Mouse (Mus musculus) CH12.LX (cell line): Measurements from ENCODE around the gene Slc25a38. TPM values are rescaled to one million over a fixed set of nuclear protein-coding genes. Genes with fewer than 3 reads are reported as not detected.

Experiments used
- DNase-seq: peaks from one replicate; pipeline ENCODE4 v3.0.0-alpha.2; 2013; ENCODE audit errors: extremely low read depth
- H3K27ac ChIP-seq: 2 replicates; pipeline ENCODE4 v1.5.1; 2012; ENCODE audit warnings: low read depth, mild to moderate bottlenecking, control low read depth, moderate library complexity; ENCODE audit not compliant: insufficient read depth
- H3K27me3 ChIP-seq: replicated peaks from 2 replicates; pipeline ENCODE3; 2012; ENCODE audit warnings: inconsistent platforms
- H3K36me3 ChIP-seq, 2 experiments: replicated peaks in 1 of 2; 2 replicates each; pipeline versions ENCODE3 to v1.6.1; 2012; ENCODE audit warnings: inconsistent platforms in 1 of 2, low read length in 1 of 2, mild to moderate bottlenecking in 1 of 2, mixed read lengths in 1 of 2, moderate library complexity in 1 of 2; ENCODE audit not compliant: control insufficient read depth in 1 of 2, insufficient read depth in 1 of 2
- H3K4me1 ChIP-seq, 2 experiments: 2 replicates each; pipeline ENCODE4 v1.6.1; 2012; ENCODE audit warnings: inconsistent platforms in 1 of 2, moderate library complexity in 1 of 2; ENCODE audit not compliant: insufficient read depth in 2 of 2, control insufficient read depth in 1 of 2
- H3K4me2 ChIP-seq: 2 replicates; pipeline ENCODE4 v1.6.1; 2012; ENCODE audit warnings: low read depth, mild to moderate bottlenecking, control low read depth; ENCODE audit not compliant: poor library complexity, insufficient read depth, severe bottlenecking
- H3K4me3 ChIP-seq, 3 experiments: fragments of 150-350 bp in 1 of 3; sonication (generic) in 1 of 3; replicated peaks in 1 of 3; 2 replicates each; pipeline versions ENCODE3 to v1.5.1; 2011 to 2012; ENCODE audit warnings: low read depth in 2 of 3, low read length in 2 of 3, mild to moderate bottlenecking in 2 of 3, moderate library complexity in 2 of 3, control low read depth in 1 of 3, improper control_type of control experiment in 1 of 3, inconsistent platforms in 1 of 3, mixed read lengths in 1 of 3; ENCODE audit not compliant: poor library complexity in 1 of 3
- H3K79me2 ChIP-seq: replicated peaks from 2 replicates; pipeline ENCODE4 v1.6.1; 2012; ENCODE audit warnings: mild to moderate bottlenecking, moderate library complexity; ENCODE audit not compliant: control insufficient read depth, poor library complexity, insufficient read depth, severe bottlenecking; ENCODE audit errors: extremely low read depth
- H3K9ac ChIP-seq: 2 replicates; pipeline ENCODE4 v1.6.1; 2012; ENCODE audit warnings: low read depth, mild to moderate bottlenecking, control low read depth, moderate library complexity; ENCODE audit not compliant: insufficient read depth
- H3K9me3 ChIP-seq: replicated peaks from 2 replicates; pipeline ENCODE3; 2012; ENCODE audit warnings: low read length, inconsistent platforms, mixed read lengths
- CHD2 ChIP-seq: IDR thresholded peaks from 2 replicates; pipeline ENCODE4 v1.6.1; 2011; ENCODE audit warnings: low read length, improper control_type of control experiment
- E2F4 ChIP-seq: IDR thresholded peaks from 2 replicates; pipeline ENCODE4 v1.6.1; 2011; ENCODE audit warnings: low read depth, low read length, improper control_type of control experiment; ENCODE audit not compliant: insufficient replicate concordance
- ETS1 ChIP-seq: conservative IDR thresholded peaks from 2 replicates; pipeline ENCODE4 v1.6.1; 2012; ENCODE audit warnings: low read depth, mild to moderate bottlenecking, inconsistent platforms, low read length, improper control_type of control experiment, moderate library complexity
- GABPA ChIP-seq: IDR thresholded peaks from 2 replicates; pipeline ENCODE4 v1.6.1; 2012; ENCODE audit warnings: low read depth, low read length, improper control_type of control experiment, inconsistent platforms; ENCODE audit not compliant: insufficient replicate concordance
- IRF4 ChIP-seq: IDR thresholded peaks from 2 replicates; pipeline ENCODE4 v1.6.1; 2014; ENCODE audit warnings: low read depth, mild to moderate bottlenecking, inconsistent platforms, low read length, improper control_type of control experiment
- JUN ChIP-seq: IDR thresholded peaks from 2 replicates; pipeline ENCODE4 v1.6.1; 2011; ENCODE audit warnings: low read depth, mild to moderate bottlenecking, low read length, improper control_type of control experiment, moderate library complexity; ENCODE audit not compliant: insufficient read depth
- JUND ChIP-seq: conservative IDR thresholded peaks from 2 replicates; pipeline ENCODE4 v1.6.1; 2011; ENCODE audit warnings: low read depth, low read length, improper control_type of control experiment
- KAT2A ChIP-seq: IDR thresholded peaks from 2 replicates; pipeline ENCODE4 v1.6.1; 2012; ENCODE audit warnings: low read length, improper control_type of control experiment, inconsistent platforms; ENCODE audit not compliant: insufficient replicate concordance
- MAFK ChIP-seq: IDR thresholded peaks from 2 replicates; pipeline ENCODE4 v1.6.1; 2011; ENCODE audit warnings: low read length, improper control_type of control experiment; ENCODE audit not compliant: insufficient replicate concordance
- NELFE ChIP-seq: IDR thresholded peaks from 2 replicates; pipeline ENCODE4 v1.6.1; 2011; ENCODE audit warnings: low read depth, low read length, improper control_type of control experiment
- PAX5 ChIP-seq: IDR thresholded peaks from 2 replicates; pipeline ENCODE4 v1.6.1; 2012; ENCODE audit warnings: low read length, inconsistent platforms, mixed read lengths
- POLR2AphosphoS2 ChIP-seq: IDR thresholded peaks from 2 replicates; pipeline ENCODE4 v1.6.1; 2011; ENCODE audit warnings: low read depth, low read length, improper control_type of control experiment
- RAD21 ChIP-seq: IDR thresholded peaks from 2 replicates; pipeline ENCODE4 v1.6.1; 2011; ENCODE audit warnings: low read depth, mild to moderate bottlenecking, low read length, improper control_type of control experiment, moderate library complexity
- SIN3A ChIP-seq: IDR thresholded peaks from 2 replicates; pipeline ENCODE4 v1.6.1; 2012; ENCODE audit warnings: low read length, improper control_type of control experiment, inconsistent platforms
- TBP ChIP-seq: conservative IDR thresholded peaks from 2 replicates; pipeline ENCODE4 v1.6.1; 2011; ENCODE audit warnings: low read depth, low read length, improper control_type of control experiment
- TCF12 ChIP-seq: IDR thresholded peaks from 2 replicates; pipeline ENCODE4 v1.6.1; 2014; ENCODE audit warnings: low read depth, mild to moderate bottlenecking, inconsistent platforms, low read length, improper control_type of control experiment
- USF2 ChIP-seq: conservative IDR thresholded peaks from 2 replicates; pipeline ENCODE4 v1.6.1; 2011; ENCODE audit warnings: low read depth, low read length, improper control_type of control experiment
- ZMIZ1 ChIP-seq: IDR thresholded peaks from 2 replicates; pipeline ENCODE4 v1.6.1; 2012; ENCODE audit warnings: low read depth, mild to moderate bottlenecking, inconsistent platforms, low read length, improper control_type of control experiment
- dilution Hi-C: fragments of 300-500 bp; cut with MboI; formaldehyde crosslinking; loops from 2 replicates; pipeline ENCODE4 v1.14.3; 2020; ENCODE audit warnings: low sequenced_read_pairs; ENCODE audit not compliant: extremely low pct_unique_long_range_greater_than_20kb, extremely low pct_ligation_motif_present
- in situ Hi-C: fragments of 300-500 bp; cut with MboI; formaldehyde crosslinking; loops from 3 replicates; pipeline ENCODE4 v1.14.3; 2019; ENCODE audit warnings: low sequenced_read_pairs, low pct_ligation_motif_present, low pct_unique_long_range_greater_than_20kb, mixed read lengths
- polyA plus RNA-seq: library from polyadenylated mRNA; unstranded; fragments of >175 nt; gene quantifications from 2 replicates; pipeline ENCODE4 v1.2.1, GENCODE M21; 2012; ENCODE audit warnings: low read depth; ENCODE audit not compliant: insufficient read length
- total RNA-seq, 2 experiments: library from RNA; depleted of rRNA; stranded (reverse); fragments of 300-350 nt in 1 of 2; fragments of >200 nt in 1 of 2; gene quantifications; 2 replicates each; pipeline ENCODE4 v1.2.3; 2012 to 2014

Gene Slc25a38
- total and polyA plus RNA-seq, 3 experiments: 20.3 to 24.4 (median 22.3) TPM

DNA sequence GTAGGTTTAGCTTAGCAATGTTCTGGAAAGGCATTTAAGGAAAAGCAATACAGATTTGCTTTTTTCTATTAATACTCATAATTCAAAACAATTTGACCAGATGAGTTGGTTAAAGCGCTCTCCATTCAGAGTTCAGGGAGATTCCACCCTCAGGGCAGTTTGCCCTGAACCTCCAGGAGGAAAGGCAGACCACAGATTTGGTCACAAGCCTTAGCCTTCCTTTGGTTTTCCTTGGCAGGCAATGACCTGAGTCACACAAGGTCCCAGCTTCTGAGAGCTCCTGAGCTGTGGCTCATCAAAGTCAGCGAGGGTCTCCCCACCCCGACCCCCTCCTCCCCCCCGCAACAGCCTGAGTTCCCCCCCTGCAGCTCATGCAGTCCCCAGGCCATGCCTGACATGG, 45.9 kb upstream of the Slc25a38 start:
- Histone ChIP-seq H3K79me2 (no peaks in the 10 kb centered on the region), H3K9ac (no peak overlapping the region), H3K27ac (no peak overlapping the region), H3K4me1 (peaks cover 0 to 4% of the 10 kb centered on the region in 2 experiments; a peak in 2 of 4 replicates)
- dilution Hi-C loops (no loop called here), in situ Hi-C loops (no loop called here)
- TF ChIP-seq JUN (no peak), SIN3A (no peak), GABPA (no peak), KAT2A (no peak), ZMIZ1 (no peak), NELFE (no peak), TBP (no peak), POLR2AphosphoS2 (no peak), E2F4 (no peak), RAD21 (no peak), PAX5 (no peak), JUND (no peak)
- TF ChIP-seq, all 38 proteins: peak for 0
- Histone ChIP-seq H3K9me3 (peaks cover 3% of the 10 kb centered on the region), H3K4me2 (no peak overlapping the region), H3K36me3 (no peaks in the 10 kb centered on the region), H3K27me3 (peaks cover 8% of the 10 kb centered on the region), H3K4me3 (no peak overlapping the region)
- no peak for DNase-seq

DNA sequence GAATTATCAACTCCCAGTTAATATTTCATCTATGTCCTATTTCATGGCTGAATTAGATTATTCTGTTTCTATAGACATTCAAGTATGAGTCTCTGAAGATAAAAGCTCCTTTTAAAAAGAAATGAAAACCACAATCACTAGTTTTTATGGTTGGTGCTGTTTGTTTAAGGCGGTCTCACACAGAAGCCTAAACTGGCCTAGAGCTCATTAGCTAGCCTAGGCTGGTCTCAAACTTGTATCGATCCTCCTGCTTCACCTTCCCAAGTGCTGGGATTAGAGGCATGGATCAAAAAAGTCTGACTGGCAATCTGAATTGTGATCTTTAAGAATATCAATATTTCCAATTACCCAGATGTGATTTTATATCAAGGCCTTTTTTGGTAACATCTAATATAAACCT, 42.6 kb upstream of the Slc25a38 start:
- DNase-seq: no peak
- Histone ChIP-seq H3K9ac (no peak overlapping the region), H3K36me3 (no peaks in the 10 kb centered on the region), H3K4me2 (no peak overlapping the region), H3K79me2 (no peaks in the 10 kb centered on the region), H3K4me1 (peaks cover 0 to 4% of the 10 kb centered on the region in 2 experiments; a peak in 1 of 4 replicates), H3K27me3 (peaks cover 11% of the 10 kb centered on the region), H3K27ac (no peak overlapping the region), H3K4me3 (no peak overlapping the region), H3K9me3 (no peaks in the 10 kb centered on the region)
- TF ChIP-seq CHD2 (no peak), IRF4 (no peak), KAT2A (no peak), USF2 (no peak), MAFK (no peak), TCF12 (no peak), GABPA (no peak), ZMIZ1 (no peak), ETS1 (no peak), JUND (no peak), JUN (no peak)
- dilution Hi-C loops (no loop called here), in situ Hi-C loops (no loop called here)
